Mouse (Mus musculus): ENCODE results near the gene Slc36a4.

The Slc36a4 gene

GRCm38 (mm10) chr9:15722506-15722905 is 13.0 kb downstream of the Slc36a4 start:
- no peak for DNase-seq (ENCODE audit: low spot score in 2 of 2)

- DNase-seq (ENCODE audit: low spot score in 2 of 2): no peak
These were observed 17.6 kb downstream of the Slc36a4 start for GRCm38 (mm10) chr9:15727168-15727567.

GRCm38 (mm10) chr9:15731758-15732748 is 22.5 kb downstream of the Slc36a4 start:
- DNase-seq (ENCODE audit: low spot score in 2 of 2): no peak

- no peak for DNase-seq (ENCODE audit: low spot score in 2 of 2)
These were observed 24.7 kb downstream of the Slc36a4 start for GRCm38 (mm10) chr9:15734056-15734866.

- no peak for DNase-seq (ENCODE audit: low spot score in 2 of 2)
These were observed 25.3 kb downstream of the Slc36a4 start for GRCm38 (mm10) chr9:15734867-15735131.

- DNase-seq (ENCODE audit: low spot score in 2 of 2): no peak
These were observed 28.0 kb downstream of the Slc36a4 start for GRCm38 (mm10) chr9:15737522-15737921.

GRCm38 (mm10) chr9:15741428-15741827 is 31.9 kb downstream of the Slc36a4 start:
- no peak for DNase-seq (ENCODE audit: low spot score in 2 of 2)

- no peak for DNase-seq (ENCODE audit: low spot score in 2 of 2)
These were observed 32.4 kb downstream of the Slc36a4 start for GRCm38 (mm10) chr9:15741931-15742330.

GRCm38 (mm10) chr9:15745985-15746607 is 36.6 kb downstream of the Slc36a4 start:
- DNase-seq (ENCODE audit: low spot score in 2 of 2): no peak

- no peak for DNase-seq (ENCODE audit: low spot score in 2 of 2)
These were observed 37.1 kb downstream of the Slc36a4 start for GRCm38 (mm10) chr9:15746636-15747035.

- no peak for DNase-seq (ENCODE audit: low spot score in 2 of 2)
These were observed 38.8 kb downstream of the Slc36a4 start for GRCm38 (mm10) chr9:15748383-15748782.

- no peak for DNase-seq (ENCODE audit: low spot score in 2 of 2)
These were observed 49.8 kb downstream of the Slc36a4 start for GRCm38 (mm10) chr9:15759318-15759717.

- no peak for DNase-seq (ENCODE audit: low spot score in 2 of 2)
These were observed 56.8 kb downstream of the Slc36a4 start for GRCm38 (mm10) chr9:15766379-15766778.

GRCm38 (mm10) chr9:15766821-15767220 is 57.3 kb downstream of the Slc36a4 start:
- DNase-seq (ENCODE audit: low spot score in 2 of 2): no peak

- DNase-seq (ENCODE audit: low spot score in 2 of 2): no peak
These were observed 63.2 kb downstream of the Slc36a4 start for GRCm38 (mm10) chr9:15772766-15773165.

GRCm38 (mm10) chr9:15773426-15773825 is 63.9 kb downstream of the Slc36a4 start:
- no peak for DNase-seq (ENCODE audit: low spot score in 2 of 2)

GRCm38 (mm10) chr9:15774911-15775310 is 65.4 kb downstream of the Slc36a4 start:
- DNase-seq (ENCODE audit: low spot score in 2 of 2): no peak

GRCm38 (mm10) chr9:15781936-15782335 is 72.4 kb downstream of the Slc36a4 start:
- no peak for DNase-seq (ENCODE audit: low spot score in 2 of 2)

GRCm38 (mm10) chr9:15786192-15786591 is 76.7 kb downstream of the Slc36a4 start:
- no peak for DNase-seq (ENCODE audit: low spot score in 2 of 2)

GRCm38 (mm10) chr9:15786610-15787009 is 77.1 kb downstream of the Slc36a4 start:
- no peak for DNase-seq (ENCODE audit: low spot score in 2 of 2)

GRCm38 (mm10) chr9:15792076-15792475 is 82.5 kb downstream of the Slc36a4 start:
- DNase-seq (ENCODE audit: low spot score in 2 of 2): no peak

Data from heart, adult 9 months (tissue).